Mouse (Mus musculus): Measurements from ENCODE around the gene Zfand6. TPM values are rescaled to one million over a fixed set of nuclear protein-coding genes. Genes with fewer than 3 reads are reported as not detected.

Gene Zfand6
- polyA plus RNA-seq, 1 experiment from 2014 or later, result 178 TPM

DNA sequence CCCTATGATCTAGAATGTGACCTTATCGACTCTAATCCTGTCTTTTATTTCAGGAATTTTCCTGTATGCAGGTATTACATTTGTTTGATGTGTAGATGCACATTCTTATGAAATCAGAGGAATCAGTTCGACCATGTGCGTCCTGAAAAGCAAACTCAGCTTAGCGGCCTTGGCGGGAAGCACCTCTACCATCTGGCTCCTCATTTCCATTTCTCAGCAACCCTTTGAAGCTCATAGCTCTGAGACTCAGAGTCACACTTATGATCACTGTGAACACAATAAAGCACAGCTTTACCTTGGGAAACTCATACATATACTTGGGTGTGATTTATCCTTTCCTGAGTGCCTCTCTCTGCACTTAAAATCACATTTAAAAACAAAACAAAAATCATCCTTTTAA is 21.8 kb downstream of the Zfand6 start:
- ATAC-seq, result no peak
- WGBS, result 90% methylated on average over 5 of the region's 5 CpGs

DNA sequence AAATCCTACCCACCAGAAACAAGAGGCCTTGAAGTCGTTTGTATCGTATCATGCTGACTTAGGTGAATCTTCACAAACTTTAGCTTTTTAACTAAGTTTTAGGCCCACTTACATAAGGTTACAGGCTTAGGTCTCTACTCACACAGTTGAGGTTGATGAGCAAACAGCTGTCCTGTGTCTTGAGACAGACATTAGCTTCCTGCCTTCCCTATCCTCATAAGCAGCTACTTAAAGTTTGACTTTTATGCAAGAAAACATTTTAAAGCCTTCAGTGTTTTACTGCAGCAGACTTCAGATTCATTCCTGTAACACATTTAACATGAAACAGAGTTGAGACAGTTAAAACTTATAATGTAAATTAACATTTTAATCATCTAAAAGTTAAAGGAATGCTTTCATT is 37.0 kb downstream of the Zfand6 start:
- no peaks in the 10 kb centered on the region for H3K27me3 ChIP-seq (replicated peaks; ENCODE audit: control insufficient read depth, insufficient read depth, low read length)
- no peak overlapping the region for H3K4me3 ChIP-seq (ENCODE audit: low read depth, low read length)
- no peak for ATAC-seq
- no peak for TF ChIP-seq CTCF (IDR thresholded peaks at IDR 0.05; ENCODE audit: low read depth)
- H3K4me1 ChIP-seq (replicated peaks; ENCODE audit: control insufficient read depth, insufficient read depth, low read length), result no peaks in the 10 kb centered on the region
- no peak overlapping the region for H3K27ac ChIP-seq (ENCODE audit: low read depth, low read length)
- no peaks in the 10 kb centered on the region for H3K9me3 ChIP-seq (ENCODE audit: control insufficient read depth)
- no peaks in the 10 kb centered on the region for H3K36me3 ChIP-seq (ENCODE audit: control insufficient read depth, insufficient read depth)
- whole genome bisulfite sequencing, result 68% methylated on average over 2 of the region's 2 CpGs
- no peak overlapping the region for H3K9ac ChIP-seq (ENCODE audit: low read depth, low read length)
- no peak overlapping the region for H3K4me2 ChIP-seq (replicated peaks; ENCODE audit: low read depth)

More for the DNA sequence above, 21.8 kb downstream of the Zfand6 start:
- Histone ChIP-seq H3K27ac (ENCODE audit: low read depth, low read length) (no peak overlapping the region), H3K4me1 (replicated peaks; ENCODE audit: control insufficient read depth, insufficient read depth, low read length) (0 out of 2 replicates have a peak, but pooled peaks cover 3% of the 10 kb centered on the region), H3K4me3 (ENCODE audit: low read depth, low read length) (no peak overlapping the region), H3K9me3 (ENCODE audit: control insufficient read depth) (no peaks in the 10 kb centered on the region), H3K4me2 (replicated peaks; ENCODE audit: low read depth) (no peak overlapping the region), H3K27me3 (replicated peaks; ENCODE audit: control insufficient read depth, insufficient read depth, low read length) (no peaks in the 10 kb centered on the region), H3K9ac (ENCODE audit: low read depth, low read length) (no peak overlapping the region), H3K36me3 (ENCODE audit: control insufficient read depth, insufficient read depth) (no peaks in the 10 kb centered on the region)
- TF ChIP-seq CTCF (IDR thresholded peaks at IDR 0.05; ENCODE audit: low read depth), result no peak

DNA sequence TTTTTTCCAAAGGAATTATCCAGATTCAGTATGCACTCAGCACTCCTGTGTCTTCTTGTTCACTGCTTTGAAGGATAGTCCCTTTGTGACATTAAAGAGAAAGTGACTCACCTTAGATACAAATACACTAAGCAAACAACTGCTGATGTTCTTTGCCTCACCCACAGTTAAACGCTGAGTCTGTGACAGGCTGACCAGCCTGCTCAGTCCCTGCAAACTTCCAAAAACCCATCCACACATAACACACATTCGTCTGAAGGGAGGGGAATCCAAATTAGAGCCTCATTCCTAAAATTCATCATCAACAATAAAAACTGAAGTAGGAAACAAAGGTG is 37.8 kb downstream of the Zfand6 start:
- no peak overlapping the region for H3K4me3 ChIP-seq (ENCODE audit: low read depth, low read length)
- no peaks in the 10 kb centered on the region for H3K27me3 ChIP-seq (replicated peaks; ENCODE audit: control insufficient read depth, insufficient read depth, low read length)
- H3K9ac ChIP-seq (ENCODE audit: low read depth, low read length), result no peak overlapping the region
- WGBS, result 44% methylated on average over 2 of the region's 2 CpGs
- TF ChIP-seq CTCF (IDR thresholded peaks at IDR 0.05; ENCODE audit: low read depth), result no peak
- H3K4me1 ChIP-seq (replicated peaks; ENCODE audit: control insufficient read depth, insufficient read depth, low read length), result no peaks in the 10 kb centered on the region
- ATAC-seq, result no peak
- no peak overlapping the region for H3K4me2 ChIP-seq (replicated peaks; ENCODE audit: low read depth)
- H3K9me3 ChIP-seq (ENCODE audit: control insufficient read depth), result no peaks in the 10 kb centered on the region
- H3K27ac ChIP-seq (ENCODE audit: low read depth, low read length), result no peak overlapping the region
- H3K36me3 ChIP-seq (ENCODE audit: control insufficient read depth, insufficient read depth), result no peaks in the 10 kb centered on the region

DNA sequence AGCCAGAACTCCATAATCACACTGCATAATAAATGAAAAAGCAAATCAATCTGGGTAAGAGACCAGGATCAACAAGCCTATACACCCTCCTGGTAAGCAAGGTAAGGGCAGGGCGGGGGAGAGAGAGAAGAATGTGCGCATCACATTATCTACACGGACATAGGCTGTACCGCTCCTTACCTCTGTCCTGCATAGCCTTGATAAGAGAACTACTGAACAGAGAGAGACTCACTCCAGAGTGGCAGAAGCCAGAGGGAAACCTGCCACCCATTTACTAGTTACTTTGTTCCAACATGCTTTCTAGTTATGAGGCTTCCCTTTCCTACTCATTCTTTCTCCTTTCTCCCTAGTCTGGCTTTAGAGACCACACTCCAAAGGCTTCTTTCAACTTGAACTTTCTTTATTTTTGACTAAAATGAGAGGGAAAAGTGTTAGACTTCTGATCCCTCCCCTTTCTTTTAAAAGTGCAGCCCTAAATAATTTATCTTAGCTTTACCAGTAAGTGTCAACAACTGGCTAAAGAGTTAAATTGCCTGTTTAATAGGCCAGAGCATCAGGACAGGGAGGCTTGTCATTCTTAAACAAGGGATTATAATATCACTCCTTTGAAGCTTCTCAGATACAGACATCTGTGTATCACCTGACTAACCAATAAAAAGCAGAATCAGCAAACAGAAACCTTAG is 38.3 kb downstream of the Zfand6 start:
- no peaks in the 10 kb centered on the region for H3K27me3 ChIP-seq (replicated peaks; ENCODE audit: control insufficient read depth, insufficient read depth, low read length)
- 76% methylated on average over 4 of the region's 4 CpGs for WGBS
- H3K4me1 ChIP-seq (replicated peaks; ENCODE audit: control insufficient read depth, insufficient read depth, low read length), result no peaks in the 10 kb centered on the region
- H3K4me2 ChIP-seq (replicated peaks; ENCODE audit: low read depth), result no peak overlapping the region
- no peak overlapping the region for H3K27ac ChIP-seq (ENCODE audit: low read depth, low read length)
- H3K9ac ChIP-seq (ENCODE audit: low read depth, low read length), result no peak overlapping the region
- H3K9me3 ChIP-seq (ENCODE audit: control insufficient read depth), result no peaks in the 10 kb centered on the region
- TF ChIP-seq CTCF (IDR thresholded peaks at IDR 0.05; ENCODE audit: low read depth), result no peak
- no peak for ATAC-seq
- no peak overlapping the region for H3K4me3 ChIP-seq (ENCODE audit: low read depth, low read length)
- H3K36me3 ChIP-seq (ENCODE audit: control insufficient read depth, insufficient read depth), result no peaks in the 10 kb centered on the region

DNA sequence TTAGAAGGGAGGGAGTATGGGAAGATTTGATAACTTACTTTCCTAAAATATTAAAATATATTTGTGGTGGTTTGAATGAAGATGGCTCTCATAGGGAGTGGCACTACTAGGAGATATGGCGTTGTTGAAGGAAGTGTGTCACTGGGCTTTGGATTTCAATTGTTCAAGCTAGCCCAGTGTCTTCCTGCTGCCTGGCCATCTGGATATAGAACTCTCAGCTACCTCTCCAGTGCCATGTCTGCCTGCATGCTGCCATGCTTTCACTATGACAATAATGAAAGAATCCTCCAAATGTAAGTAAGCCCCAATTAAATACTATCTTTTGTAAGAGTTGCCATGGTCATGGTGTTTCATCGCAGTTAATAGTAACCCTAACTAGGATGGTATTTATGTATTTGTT is 40.7 kb downstream of the Zfand6 start:
- Histone ChIP-seq H3K4me2 (replicated peaks; ENCODE audit: low read depth) (no peak overlapping the region), H3K27me3 (replicated peaks; ENCODE audit: control insufficient read depth, insufficient read depth, low read length) (no peaks in the 10 kb centered on the region), H3K36me3 (ENCODE audit: control insufficient read depth, insufficient read depth) (no peaks in the 10 kb centered on the region), H3K4me1 (replicated peaks; ENCODE audit: control insufficient read depth, insufficient read depth, low read length) (no peaks in the 10 kb centered on the region), H3K9me3 (ENCODE audit: control insufficient read depth) (no peaks in the 10 kb centered on the region), H3K27ac (ENCODE audit: low read depth, low read length) (no peak overlapping the region), H3K4me3 (ENCODE audit: low read depth, low read length) (no peak overlapping the region), H3K9ac (ENCODE audit: low read depth, low read length) (no peak overlapping the region)
- no peak for ATAC-seq
- no peak for TF ChIP-seq CTCF (IDR thresholded peaks at IDR 0.05; ENCODE audit: low read depth)
- WGBS, result 93% methylated on average over 2 of the region's 2 CpGs

DNA sequence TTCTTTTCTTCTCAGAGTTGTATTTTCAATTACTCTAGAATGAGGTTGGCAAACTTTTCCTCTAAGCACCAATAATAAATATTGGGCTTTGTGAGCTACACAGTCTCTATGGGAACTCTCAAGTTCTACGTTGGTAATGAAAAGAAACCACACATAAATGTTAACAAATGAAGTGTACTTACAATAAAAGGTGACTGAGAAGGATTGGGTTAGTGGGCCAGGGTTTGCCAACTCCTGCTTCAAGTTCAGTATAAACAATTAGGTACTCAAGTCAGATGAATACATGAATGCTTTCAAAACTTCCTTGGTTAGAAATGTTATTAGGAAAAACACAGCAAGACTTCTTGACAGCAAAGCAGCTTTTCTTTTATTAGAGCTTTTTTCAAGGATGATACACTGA is 43.5 kb downstream of the Zfand6 start:
- Histone ChIP-seq H3K4me2 (replicated peaks; ENCODE audit: low read depth) (no peak overlapping the region), H3K4me3 (ENCODE audit: low read depth, low read length) (no peak overlapping the region), H3K9me3 (ENCODE audit: control insufficient read depth) (no peaks in the 10 kb centered on the region), H3K36me3 (ENCODE audit: control insufficient read depth, insufficient read depth) (no peaks in the 10 kb centered on the region), H3K27ac (ENCODE audit: low read depth, low read length) (no peak overlapping the region), H3K27me3 (replicated peaks; ENCODE audit: control insufficient read depth, insufficient read depth, low read length) (no peaks in the 10 kb centered on the region), H3K9ac (ENCODE audit: low read depth, low read length) (no peak overlapping the region), H3K4me1 (replicated peaks; ENCODE audit: control insufficient read depth, insufficient read depth, low read length) (no peaks in the 10 kb centered on the region)
- 70% methylated on average over 1 of the region's 1 CpGs for WGBS
- no peak for TF ChIP-seq CTCF (IDR thresholded peaks at IDR 0.05; ENCODE audit: low read depth)
- ATAC-seq, result no peak

Data from intestine, postnatal 0 days (tissue).